Mouse (Mus musculus) CH12.LX (cell line): ENCODE measurements at regions not wholly inside any gene's neighbourhood (a gene's known extent, or its start where the extent isn't known, plus 50 kb on each side); places are given as distances from the start of the nearest gene placed in this dataset.

Experiments
- HCFC1 ChIP-seq: IDR thresholded peaks from 2 replicates; pipeline ENCODE4 v1.6.1; 2012; ENCODE audit warnings: low read depth, mild to moderate bottlenecking, inconsistent platforms, low read length, improper control_type of control experiment
- JUND ChIP-seq: conservative IDR thresholded peaks from 2 replicates; pipeline ENCODE4 v1.6.1; 2011; ENCODE audit warnings: low read depth, low read length, improper control_type of control experiment
- POLR2AphosphoS2 ChIP-seq: IDR thresholded peaks from 2 replicates; pipeline ENCODE4 v1.6.1; 2011; ENCODE audit warnings: low read depth, low read length, improper control_type of control experiment

- TF ChIP-seq JUND: no peak
- TF ChIP-seq POLR2AphosphoS2: no peak
- TF ChIP-seq HCFC1: no peak
Observed at GRCm38 (mm10) chr7:136330431-136330830, 564.0 kb upstream of the Mgmt start.
